Mouse (Mus musculus): ENCODE measurements around the gene Usp17lc. TPM values are rescaled to one million over a fixed set of nuclear protein-coding genes. Genes with fewer than 3 reads are reported as not detected.

Usp17lc gene
- not detected for polyA plus RNA-seq (2014; fragmentation: Illumina TruSeq; extraction: RNeasy Lipid Tissue Mini Kit (QIAGEN cat#74804))

GRCm38 (mm10) chr7:103414772-103415171 lies at the start of gene Usp17lc:
TSS of gene Usp17lc (plus strand) at chr7:103415072.

GRCm38 (mm10) chr7:103386077-103386476 lies 28.8 kb upstream of the Usp17lc start, which contains the start of gene Olfr603:
TSS of gene Olfr603 (minus strand) at chr7:103386177.

DNA sequence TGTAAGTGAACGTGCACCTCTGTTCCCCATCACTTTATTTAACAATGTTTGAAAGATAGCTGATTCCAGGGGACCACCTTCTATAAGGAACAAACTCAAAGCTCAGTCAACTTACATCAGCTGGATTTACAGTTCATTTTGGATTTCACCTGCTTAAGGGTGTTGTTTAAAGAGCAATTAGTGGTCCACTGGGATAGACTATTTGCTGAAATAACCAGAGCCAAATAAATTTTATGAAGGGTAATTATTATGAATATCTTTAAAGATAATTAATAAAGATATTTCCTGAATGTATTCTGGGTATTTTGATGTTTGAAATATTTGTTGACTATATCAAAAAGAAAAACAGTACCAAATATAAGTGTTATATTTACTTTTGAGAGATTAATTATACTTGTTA lies 30.5 kb downstream of the Usp17lc start, which contains the start of gene Olfr605:
Olfr605 (minus strand) TSS at position 101 of the 400 bp plus-strand sequence.

GRCm38 (mm10) chr7:103448746-103449145 lies 33.9 kb downstream of the Usp17lc start, which contains the start of gene Olfr606:
TSS of gene Olfr606 (plus strand) at chr7:103449046.

Other genes with a start within 250 kb of the Usp17lc start
- not detected for gene Olfr591, start 236.7 kb upstream of the Usp17lc start, polyA plus RNA-seq (2014; fragmentation: Illumina TruSeq; extraction: RNeasy Lipid Tissue Mini Kit (QIAGEN cat#74804))
- not detected for gene Olfr592, start 230.3 kb upstream of the Usp17lc start, polyA plus RNA-seq (2014; fragmentation: Illumina TruSeq; extraction: RNeasy Lipid Tissue Mini Kit (QIAGEN cat#74804))
- not detected for gene Olfr593, start 203.2 kb upstream of the Usp17lc start, polyA plus RNA-seq (2014; fragmentation: Illumina TruSeq; extraction: RNeasy Lipid Tissue Mini Kit (QIAGEN cat#74804))
- gene Olfr594, start 198.1 kb upstream of the Usp17lc start, polyA plus RNA-seq (2014; fragmentation: Illumina TruSeq; extraction: RNeasy Lipid Tissue Mini Kit (QIAGEN cat#74804)): not detected
- not detected for gene Usp17ld, start 162.6 kb upstream of the Usp17lc start, polyA plus RNA-seq (2014; fragmentation: Illumina TruSeq; extraction: RNeasy Lipid Tissue Mini Kit (QIAGEN cat#74804))
- gene Olfr596, start 109.4 kb upstream of the Usp17lc start, polyA plus RNA-seq (2014; fragmentation: Illumina TruSeq; extraction: RNeasy Lipid Tissue Mini Kit (QIAGEN cat#74804)): not detected
- not detected for gene Olfr597, start 98.8 kb upstream of the Usp17lc start, polyA plus RNA-seq (2014; fragmentation: Illumina TruSeq; extraction: RNeasy Lipid Tissue Mini Kit (QIAGEN cat#74804))
- not detected for gene Olfr598, start 91.5 kb upstream of the Usp17lc start, polyA plus RNA-seq (2014; fragmentation: Illumina TruSeq; extraction: RNeasy Lipid Tissue Mini Kit (QIAGEN cat#74804))
- not detected for gene Olfr599, start 79.2 kb upstream of the Usp17lc start, polyA plus RNA-seq (2014; fragmentation: Illumina TruSeq; extraction: RNeasy Lipid Tissue Mini Kit (QIAGEN cat#74804))
- not detected for gene Olfr600, start 65.4 kb upstream of the Usp17lc start, polyA plus RNA-seq (2014; fragmentation: Illumina TruSeq; extraction: RNeasy Lipid Tissue Mini Kit (QIAGEN cat#74804))
- not detected for gene Olfr601, start 52.4 kb upstream of the Usp17lc start, polyA plus RNA-seq (2014; fragmentation: Illumina TruSeq; extraction: RNeasy Lipid Tissue Mini Kit (QIAGEN cat#74804))
- not detected for gene Olfr603, start 28.9 kb upstream of the Usp17lc start, polyA plus RNA-seq (2014; fragmentation: Illumina TruSeq; extraction: RNeasy Lipid Tissue Mini Kit (QIAGEN cat#74804))
- gene Olfr605, start 30.4 kb downstream of the Usp17lc start, polyA plus RNA-seq (2014; fragmentation: Illumina TruSeq; extraction: RNeasy Lipid Tissue Mini Kit (QIAGEN cat#74804)): not detected
- gene Olfr606, start 34.0 kb downstream of the Usp17lc start, polyA plus RNA-seq (2014; fragmentation: Illumina TruSeq; extraction: RNeasy Lipid Tissue Mini Kit (QIAGEN cat#74804)): not detected
- gene Olfr607, start 49.1 kb downstream of the Usp17lc start, polyA plus RNA-seq (2014; fragmentation: Illumina TruSeq; extraction: RNeasy Lipid Tissue Mini Kit (QIAGEN cat#74804)): not detected
- not detected for gene Olfr608, start 54.8 kb downstream of the Usp17lc start, polyA plus RNA-seq (2014; fragmentation: Illumina TruSeq; extraction: RNeasy Lipid Tissue Mini Kit (QIAGEN cat#74804))
- not detected for gene Olfr609, start 83.0 kb downstream of the Usp17lc start, polyA plus RNA-seq (2014; fragmentation: Illumina TruSeq; extraction: RNeasy Lipid Tissue Mini Kit (QIAGEN cat#74804))
- not detected for gene Olfr610, start 97.0 kb downstream of the Usp17lc start, polyA plus RNA-seq (2014; fragmentation: Illumina TruSeq; extraction: RNeasy Lipid Tissue Mini Kit (QIAGEN cat#74804))
- not detected for gene Olfr611, start 105.8 kb downstream of the Usp17lc start, polyA plus RNA-seq (2014; fragmentation: Illumina TruSeq; extraction: RNeasy Lipid Tissue Mini Kit (QIAGEN cat#74804))
- gene Olfr612, start 127.6 kb downstream of the Usp17lc start, polyA plus RNA-seq (2014; fragmentation: Illumina TruSeq; extraction: RNeasy Lipid Tissue Mini Kit (QIAGEN cat#74804)): not detected
- gene Olfr613, start 133.0 kb downstream of the Usp17lc start, polyA plus RNA-seq (2014; fragmentation: Illumina TruSeq; extraction: RNeasy Lipid Tissue Mini Kit (QIAGEN cat#74804)): not detected
- not detected for gene Olfr615, start 141.0 kb downstream of the Usp17lc start, polyA plus RNA-seq (2014; fragmentation: Illumina TruSeq; extraction: RNeasy Lipid Tissue Mini Kit (QIAGEN cat#74804))
- gene Olfr616, start 154.1 kb downstream of the Usp17lc start, polyA plus RNA-seq (2014; fragmentation: Illumina TruSeq; extraction: RNeasy Lipid Tissue Mini Kit (QIAGEN cat#74804)): not detected
- not detected for gene Olfr617, start 158.0 kb downstream of the Usp17lc start, polyA plus RNA-seq (2014; fragmentation: Illumina TruSeq; extraction: RNeasy Lipid Tissue Mini Kit (QIAGEN cat#74804))
- not detected for gene Olfr618, start 175.0 kb downstream of the Usp17lc start, polyA plus RNA-seq (2014; fragmentation: Illumina TruSeq; extraction: RNeasy Lipid Tissue Mini Kit (QIAGEN cat#74804))
- gene Olfr619, start 185.5 kb downstream of the Usp17lc start, polyA plus RNA-seq (2014; fragmentation: Illumina TruSeq; extraction: RNeasy Lipid Tissue Mini Kit (QIAGEN cat#74804)): not detected
- not detected for gene Olfr620, start 197.5 kb downstream of the Usp17lc start, polyA plus RNA-seq (2014; fragmentation: Illumina TruSeq; extraction: RNeasy Lipid Tissue Mini Kit (QIAGEN cat#74804))
- not detected for gene Olfr622, start 227.6 kb downstream of the Usp17lc start, polyA plus RNA-seq (2014; fragmentation: Illumina TruSeq; extraction: RNeasy Lipid Tissue Mini Kit (QIAGEN cat#74804))
- not detected for gene Olfr623, start 248.6 kb downstream of the Usp17lc start, polyA plus RNA-seq (2014; fragmentation: Illumina TruSeq; extraction: RNeasy Lipid Tissue Mini Kit (QIAGEN cat#74804))

Measured in ovary, adult 10 weeks (tissue).